Mouse (Mus musculus): ENCODE results near the gene Ctbp2. TPM values are rescaled to one million over a fixed set of nuclear protein-coding genes. Genes with fewer than 3 reads are reported as not detected.

Ctbp2 gene
- total and polyA plus RNA-seq, 3 experiments = 74.9 to 90.7 TPM; not detected in 1

DNA sequence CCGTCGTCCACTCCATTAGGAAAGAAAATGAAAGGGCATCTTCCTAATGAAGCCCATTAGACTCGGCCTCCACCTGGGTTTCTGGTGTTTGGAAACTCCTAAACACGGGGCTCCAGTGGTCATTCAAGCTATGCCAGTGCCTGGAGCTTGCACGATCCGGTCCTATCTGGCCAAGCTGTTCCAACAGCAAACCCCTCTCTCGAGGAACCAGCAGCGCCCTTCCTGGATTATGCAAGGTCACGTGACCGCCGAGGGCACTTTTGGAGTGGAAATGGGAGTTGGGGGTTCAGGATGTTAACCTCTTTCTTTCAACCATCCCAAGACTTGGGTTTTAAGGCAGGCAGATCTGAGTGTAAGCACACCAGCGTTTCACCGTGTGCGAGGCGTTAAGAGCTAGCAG, 8.3 kb downstream of the Ctbp2 start:
- Histone ChIP-seq H3K36me3 (ENCODE audit: control insufficient read depth in 1 of 2, insufficient read depth in 2 of 2, low read length in 2 of 2) (peaks cover 2 to 12% of the 10 kb centered on the region in 2 experiments; a peak in 3 of 4 replicates), H3K4me3 (ENCODE audit: control insufficient read depth in 1 of 2, insufficient read depth in 1 of 2, low read depth in 2 of 2, low read length in 2 of 2) (no peak overlapping the region), H3K27me3 (ENCODE audit: control insufficient read depth in 1 of 2, insufficient read depth in 2 of 2, low read length in 2 of 2) (no peaks in the 10 kb centered on the region), H3K9me3 (replicated peaks; ENCODE audit: insufficient read depth, low read length) (no peaks in the 10 kb centered on the region), H3K79me2 (ENCODE audit: control insufficient read depth, insufficient read depth, low read length, poor library complexity) (peaks cover 77% of the 10 kb centered on the region), H3K9ac (ENCODE audit: control insufficient read depth, low read depth, low read length, poor library complexity, severe bottlenecking) (no peak overlapping the region), H3K4me1 (ENCODE audit: control insufficient read depth in 1 of 2, insufficient read depth in 2 of 2, low read length in 2 of 2) (peaks cover 0 to 7% of the 10 kb centered on the region in 2 experiments; a peak in 2 of 4 replicates), H3K27ac (ENCODE audit: control insufficient read depth, low read depth, low read length) (no peak overlapping the region)
- no peak for TF ChIP-seq RCOR1 (IDR thresholded peaks at IDR 0.05; ENCODE audit: low read depth, low read length)
- TF ChIP-seq TBP (IDR thresholded peaks at IDR 0.05; ENCODE audit: low read depth, low read length) = no peak
- TF ChIP-seq POLR2A (IDR thresholded peaks at IDR 0.05; ENCODE audit: control insufficient read depth in 1 of 2, insufficient read depth in 1 of 2, low read depth in 1 of 2, low read length in 2 of 2, poor library complexity in 1 of 2) = no peak
- TF ChIP-seq TAL1 (IDR thresholded peaks at IDR 0.05; ENCODE audit: low read length) = no peak
- no peak for TF ChIP-seq POLR2AphosphoS5 (IDR thresholded peaks at IDR 0.05; ENCODE audit: borderline replicate concordance, low read depth, low read length)
- no peak for TF ChIP-seq ETS1 (IDR thresholded peaks at IDR 0.05; ENCODE audit: low read depth, low read length)
- no peak for TF ChIP-seq JUND (IDR thresholded peaks at IDR 0.05; ENCODE audit: low read depth, low read length)
- no peak for TF ChIP-seq ELF1 (IDR thresholded peaks at IDR 0.05; ENCODE audit: low read depth, low read length)
- no peak for DNase-seq (ENCODE audit: low read depth, low spot score)

DNA sequence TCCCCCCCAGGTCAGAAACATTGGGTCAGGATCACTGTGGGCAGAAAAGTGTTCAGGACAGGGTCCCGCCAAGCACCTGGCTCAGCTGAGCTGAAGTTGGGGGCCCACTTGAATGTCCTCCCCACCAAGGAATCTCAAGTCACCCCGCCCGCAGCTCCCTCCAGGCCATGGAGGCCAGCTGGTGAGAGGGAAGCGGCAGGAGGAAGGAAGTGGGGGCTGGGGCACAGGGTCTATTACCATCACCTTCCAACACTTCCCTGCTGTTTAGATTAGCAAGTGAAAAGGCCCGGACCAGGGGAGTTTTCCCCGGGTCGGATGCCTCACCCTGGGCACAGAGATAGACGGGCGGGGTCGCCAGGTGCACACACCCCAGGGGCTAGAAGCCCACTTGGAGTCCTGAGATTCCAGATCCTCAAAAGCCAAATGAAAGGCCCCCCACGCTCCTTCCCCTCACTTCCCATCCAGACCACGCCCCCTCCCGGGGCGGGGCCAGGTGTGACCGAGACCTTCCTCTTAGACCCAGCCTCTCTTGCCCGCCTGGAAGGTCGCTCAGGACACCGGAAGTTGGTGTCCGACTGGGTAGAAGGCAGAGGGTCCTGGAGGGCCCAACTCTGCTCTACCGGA, 9.2 kb downstream of the Ctbp2 start:
- Histone ChIP-seq H3K4me1 (ENCODE audit: control insufficient read depth in 1 of 2, insufficient read depth in 2 of 2, low read length in 2 of 2) (no peaks in the 10 kb centered on the region), H3K27me3 (ENCODE audit: control insufficient read depth in 1 of 2, insufficient read depth in 2 of 2, low read length in 2 of 2) (no peaks in the 10 kb centered on the region), H3K36me3 (ENCODE audit: control insufficient read depth in 1 of 2, insufficient read depth in 2 of 2, low read length in 2 of 2) (peaks cover 2 to 4% of the 10 kb centered on the region in 2 experiments; a peak in 3 of 4 replicates), H3K4me3 (ENCODE audit: control insufficient read depth in 1 of 2, insufficient read depth in 1 of 2, low read depth in 2 of 2, low read length in 2 of 2) (no peak overlapping the region), H3K9ac (ENCODE audit: control insufficient read depth, low read depth, low read length, poor library complexity, severe bottlenecking) (no peak overlapping the region), H3K9me3 (replicated peaks; ENCODE audit: insufficient read depth, low read length) (no peaks in the 10 kb centered on the region), H3K27ac (ENCODE audit: control insufficient read depth, low read depth, low read length) (no peak overlapping the region), H3K79me2 (ENCODE audit: control insufficient read depth, insufficient read depth, low read length, poor library complexity) (peaks cover 76% of the 10 kb centered on the region)
- TF ChIP-seq RCOR1 (IDR thresholded peaks at IDR 0.05; ENCODE audit: low read depth, low read length) (no peak), MAX (IDR thresholded peaks at IDR 0.05; ENCODE audit: low read length) (no peak), SIN3A (IDR thresholded peaks at IDR 0.05; ENCODE audit: low read length) (no peak), TCF12 (IDR thresholded peaks at IDR 0.05; ENCODE audit: low read depth, low read length) (no peak), ZNF384 (IDR thresholded peaks at IDR 0.05; ENCODE audit: low read depth, low read length) (no peak)
- no peak for DNase-seq (ENCODE audit: low read depth, low spot score)

GRCm38 (mm10) chr7:133113185-133113895, 10.8 kb downstream of the Ctbp2 start:
- Histone ChIP-seq H3K9me3 (replicated peaks; ENCODE audit: insufficient read depth, low read length) (no peaks in the 10 kb centered on the region), H3K79me2 (ENCODE audit: control insufficient read depth, insufficient read depth, low read length, poor library complexity) (peaks cover 73% of the 10 kb centered on the region), H3K4me3 (ENCODE audit: control insufficient read depth in 1 of 2, insufficient read depth in 1 of 2, low read depth in 2 of 2, low read length in 2 of 2) (no peak overlapping the region), H3K27ac (ENCODE audit: control insufficient read depth, low read depth, low read length) (no peak overlapping the region), H3K36me3 (ENCODE audit: control insufficient read depth in 1 of 2, insufficient read depth in 2 of 2, low read length in 2 of 2) (peaks cover 0 to 2% of the 10 kb centered on the region in 2 experiments; a peak in 2 of 4 replicates), H3K27me3 (ENCODE audit: control insufficient read depth in 1 of 2, insufficient read depth in 2 of 2, low read length in 2 of 2) (no peaks in the 10 kb centered on the region), H3K4me1 (ENCODE audit: control insufficient read depth in 1 of 2, insufficient read depth in 2 of 2, low read length in 2 of 2) (no peaks in the 10 kb centered on the region), H3K9ac (ENCODE audit: control insufficient read depth, low read depth, low read length, poor library complexity, severe bottlenecking) (no peak overlapping the region)
- TF ChIP-seq ZNF384 (IDR thresholded peaks at IDR 0.05; ENCODE audit: low read depth, low read length) = no peak
- DNase-seq (ENCODE audit: low read depth, low spot score) = no peak
